Mouse (Mus musculus) CH12.LX (cell line): ENCODE data around the gene H1f0.

Experiments
- SIN3A ChIP-seq: IDR thresholded peaks from 2 replicates; pipeline ENCODE4 v1.6.1; 2012; ENCODE audit warnings: low read length, improper control_type of control experiment, inconsistent platforms
- TBP ChIP-seq: conservative IDR thresholded peaks from 2 replicates; pipeline ENCODE4 v1.6.1; 2011; ENCODE audit warnings: low read depth, low read length, improper control_type of control experiment

- peak; percentile 32; the same call in 1 of the 2 replicates for TF ChIP-seq SIN3A
- TF ChIP-seq TBP = peak; percentile 48; the same call in 1 of the 2 replicates
Observed at GRCm38 (mm10) chr15:79040501-79041416, 12.5 kb downstream of the H1f0 start.
